Mouse (Mus musculus): Measurements from ENCODE around the gene Speer4f2.

The Speer4f2 gene

GRCm38 (mm10) chr5:17372880-17373279 lies at the start of gene Speer4f2:
TSS of gene Speer4f2 (plus strand) at chr5:17373180.
- 82% methylated on average over 1 of the region's 1 CpGs for WGBS

- WGBS: 50% methylated on average over 2 of the region's 2 CpGs
Measured at GRCm38 (mm10) chr5:17328946-17329566, 43.9 kb upstream of the Speer4f2 start.

- 80% methylated on average over 1 of the region's 1 CpGs for WGBS
Measured at GRCm38 (mm10) chr5:17334836-17335235, 38.1 kb upstream of the Speer4f2 start.

- WGBS: 55% methylated on average over 2 of the region's 2 CpGs
Measured at GRCm38 (mm10) chr5:17345741-17346140, 27.2 kb upstream of the Speer4f2 start.

GRCm38 (mm10) chr5:17389926-17390325 lies 16.9 kb downstream of the Speer4f2 start:
- 55% methylated on average over 7 of the region's 7 CpGs for WGBS

GRCm38 (mm10) chr5:17391207-17391606 lies 18.2 kb downstream of the Speer4f2 start:
- WGBS: 78% methylated on average over 1 of the region's 1 CpGs

GRCm38 (mm10) chr5:17400571-17400970 lies 27.6 kb downstream of the Speer4f2 start:
- WGBS: 58% methylated on average over 1 of the region's 1 CpGs

GRCm38 (mm10) chr5:17401206-17402077 lies 28.5 kb downstream of the Speer4f2 start:
- 92% methylated on average over 14 of the region's 14 CpGs for WGBS

GRCm38 (mm10) chr5:17402330-17403125 lies 29.5 kb downstream of the Speer4f2 start:
- 88% methylated on average over 4 of the region's 4 CpGs for WGBS

GRCm38 (mm10) chr5:17408924-17409660 lies 36.1 kb downstream of the Speer4f2 start:
- 86% methylated on average over 4 of the region's 4 CpGs for WGBS

GRCm38 (mm10) chr5:17417201-17417600 lies 44.2 kb downstream of the Speer4f2 start:
- WGBS: 84% methylated on average over 2 of the region's 2 CpGs

- 80% methylated on average over 1 of the region's 1 CpGs for WGBS
Measured at GRCm38 (mm10) chr5:17419215-17419820, 46.3 kb downstream of the Speer4f2 start.

GRCm38 (mm10) chr5:17422225-17422624 lies 49.2 kb downstream of the Speer4f2 start:
- 64% methylated on average over 1 of the region's 1 CpGs for WGBS

GRCm38 (mm10) chr5:17426930-17427329 lies 54.0 kb downstream of the Speer4f2 start:
- WGBS: 80% methylated on average over 1 of the region's 1 CpGs
